Mouse (Mus musculus) forebrain, embryonic 16.5 days (tissue): Measurements from ENCODE around the gene Rai14. TPM values are rescaled to one million over a fixed set of nuclear protein-coding genes. Genes with fewer than 3 reads are reported as not detected.

Experiments
- ATAC-seq: fragments of 200-750 bp; cut with Nextera tagmentation; 2 replicates; pipeline ENCODE4 v1.8.0; 2017; ENCODE audit warnings: mild to moderate bottlenecking, moderate library complexity
- H3K27ac ChIP-seq: fragments of 300-500 bp; sonication (generic); 2 replicates; pipeline ENCODE4 v1.5.1; 2014; ENCODE audit warnings: low read length, control low read depth
- H3K27me3 ChIP-seq: fragments of 300-500 bp; sonication (generic); replicated peaks from 2 replicates; pipeline ENCODE4 v1.6.1; 2014; ENCODE audit warnings: low read length; ENCODE audit not compliant: control insufficient read depth, insufficient read depth
- H3K36me3 ChIP-seq: fragments of 300-500 bp; sonication (generic); 2 replicates; pipeline ENCODE4 v1.6.1; 2014; ENCODE audit not compliant: control insufficient read depth, insufficient read depth
- H3K4me1 ChIP-seq: fragments of 300-500 bp; sonication (generic); replicated peaks from 2 replicates; pipeline ENCODE4 v1.6.1; 2014; ENCODE audit warnings: low read length; ENCODE audit not compliant: control insufficient read depth, insufficient read depth
- H3K4me2 ChIP-seq: fragments of 300-500 bp; sonication (generic); 2 replicates; pipeline ENCODE4 v1.6.1; 2014; ENCODE audit warnings: mild to moderate bottlenecking, low read length, control low read depth
- H3K4me3 ChIP-seq: fragments of 300-500 bp; sonication (generic); replicated peaks from 2 replicates; pipeline ENCODE4 v1.5.1; 2014; ENCODE audit warnings: mild to moderate bottlenecking, low read length, control low read depth
- H3K9ac ChIP-seq: fragments of 300-500 bp; sonication (generic); replicated peaks from 2 replicates; pipeline ENCODE4 v1.6.1; 2014; ENCODE audit warnings: low read depth, low read length, control low read depth
- H3K9me3 ChIP-seq: fragments of 300-500 bp; sonication (generic); 2 replicates; pipeline ENCODE4 v1.6.1; 2016; ENCODE audit warnings: low read length; ENCODE audit not compliant: control insufficient read depth
- WGBS: fragments of 180-500 bp; shearing (Covaris S2); extraction: QIAGEN DNeasy Blood & Tissue Kit; methylation state at CpG from one replicate; pipeline ENCODE4 v1.1.7; 2014; 5-methylcytosine and 5-hydroxymethylcytosine counted together
- polyA plus RNA-seq: library from polyadenylated mRNA; unstranded; fragments of >200 nt; fragmentation: Nextera tagmentation; extraction: Ambion mirVana; gene quantifications from 2 replicates; pipeline ENCODE4 v1.2.1, GENCODE M21; 2015

The Rai14 gene
- polyA plus RNA-seq, 1 experiment from 2014 or later, result 33.3 TPM

GRCm38 (mm10) chr15:10724857-10725256, 10.4 kb upstream of the Rai14 start:
- no peak overlapping the region for H3K4me2 ChIP-seq
- H3K36me3 ChIP-seq, result no peaks in the 10 kb centered on the region
- 72% methylated on average over 3 of the region's 3 CpGs for WGBS
- no peaks in the 10 kb centered on the region for H3K27me3 ChIP-seq
- no peak overlapping the region for H3K4me3 ChIP-seq
- no peaks in the 10 kb centered on the region for H3K4me1 ChIP-seq
- no peak overlapping the region for H3K9ac ChIP-seq
- no peak for ATAC-seq
- no peak overlapping the region for H3K27ac ChIP-seq
- no peaks in the 10 kb centered on the region for H3K9me3 ChIP-seq

GRCm38 (mm10) chr15:10723507-10723906, 9.1 kb upstream of the Rai14 start:
- Histone ChIP-seq H3K9me3 (no peaks in the 10 kb centered on the region), H3K27me3 (no peaks in the 10 kb centered on the region), H3K4me2 (no peak overlapping the region), H3K36me3 (no peaks in the 10 kb centered on the region), H3K4me3 (no peak overlapping the region), H3K9ac (no peak overlapping the region), H3K4me1 (no peaks in the 10 kb centered on the region), H3K27ac (no peak overlapping the region)
- no peak for ATAC-seq
- WGBS, result 54% methylated on average over 1 of the region's 1 CpGs

- 48% methylated on average over 12 of the region's 12 CpGs for WGBS
- no peaks in the 10 kb centered on the region for H3K9me3 ChIP-seq
- H3K36me3 ChIP-seq, result no peaks in the 10 kb centered on the region
- H3K9ac ChIP-seq, result no peak overlapping the region
- no peaks in the 10 kb centered on the region for H3K4me1 ChIP-seq
- no peak overlapping the region for H3K27ac ChIP-seq
- H3K27me3 ChIP-seq, result no peaks in the 10 kb centered on the region
- no peak for ATAC-seq
- H3K4me3 ChIP-seq, result no peak overlapping the region
- H3K4me2 ChIP-seq, result no peak overlapping the region
Measured at GRCm38 (mm10) chr15:10722629-10723339, 8.4 kb upstream of the Rai14 start.

- no peaks in the 10 kb centered on the region for H3K36me3 ChIP-seq
- H3K4me2 ChIP-seq, result no peak overlapping the region
- no peak overlapping the region for H3K9ac ChIP-seq
- H3K27ac ChIP-seq, result no peak overlapping the region
- H3K4me3 ChIP-seq, result no peak overlapping the region
- no peak for ATAC-seq
- H3K4me1 ChIP-seq, result no peaks in the 10 kb centered on the region
- WGBS, result 91% methylated on average over 11 of the region's 11 CpGs
- no peaks in the 10 kb centered on the region for H3K27me3 ChIP-seq
- no peaks in the 10 kb centered on the region for H3K9me3 ChIP-seq
Measured at GRCm38 (mm10) chr15:10721259-10721781, 6.9 kb upstream of the Rai14 start.

- Histone ChIP-seq H3K4me1 (no peaks in the 10 kb centered on the region), H3K27ac (no peak overlapping the region), H3K4me3 (no peak overlapping the region), H3K27me3 (no peaks in the 10 kb centered on the region), H3K4me2 (no peak overlapping the region), H3K36me3 (no peaks in the 10 kb centered on the region), H3K9me3 (no peaks in the 10 kb centered on the region), H3K9ac (no peak overlapping the region)
- ATAC-seq, result no peak
- WGBS, result 81% methylated on average over 8 of the region's 8 CpGs
Measured at GRCm38 (mm10) chr15:10720671-10721070, 6.2 kb upstream of the Rai14 start.

GRCm38 (mm10) chr15:10720188-10720587, 5.8 kb upstream of the Rai14 start:
- H3K4me1 ChIP-seq, result peaks cover under 1% of the 10 kb centered on the region; the same call in 1 of the 2 replicates
- no peak overlapping the region for H3K4me3 ChIP-seq
- no peaks in the 10 kb centered on the region for H3K36me3 ChIP-seq
- H3K27ac ChIP-seq, result no peak overlapping the region
- H3K9ac ChIP-seq, result no peak overlapping the region
- WGBS, result 93% methylated on average over 11 of the region's 11 CpGs
- H3K27me3 ChIP-seq, result no peaks in the 10 kb centered on the region
- no peak overlapping the region for H3K4me2 ChIP-seq
- ATAC-seq, result no peak
- no peaks in the 10 kb centered on the region for H3K9me3 ChIP-seq

GRCm38 (mm10) chr15:10719511-10719910, 5.1 kb upstream of the Rai14 start:
- no peak overlapping the region for H3K4me2 ChIP-seq
- no peaks in the 10 kb centered on the region for H3K9me3 ChIP-seq
- no peak overlapping the region for H3K4me3 ChIP-seq
- H3K27me3 ChIP-seq, result no peaks in the 10 kb centered on the region
- no peak for ATAC-seq
- 83% methylated on average over 3 of the region's 3 CpGs for WGBS
- no peaks in the 10 kb centered on the region for H3K36me3 ChIP-seq
- H3K27ac ChIP-seq, result no peak overlapping the region
- H3K4me1 ChIP-seq, result peaks cover 3% of the 10 kb centered on the region; the same call in 1 of the 2 replicates
- no peak overlapping the region for H3K9ac ChIP-seq

- Histone ChIP-seq H3K9ac (no peak overlapping the region), H3K4me2 (no peak overlapping the region), H3K4me1 (peaks cover 3% of the 10 kb centered on the region), H3K27ac (no peak overlapping the region), H3K9me3 (no peaks in the 10 kb centered on the region), H3K36me3 (no peaks in the 10 kb centered on the region), H3K27me3 (no peaks in the 10 kb centered on the region), H3K4me3 (no peak overlapping the region)
- no peak for ATAC-seq
- WGBS, result 80% methylated on average over 10 of the region's 10 CpGs
Measured at GRCm38 (mm10) chr15:10718763-10719162, 4.3 kb upstream of the Rai14 start.

GRCm38 (mm10) chr15:10717284-10717683, 2.9 kb upstream of the Rai14 start:
- Histone ChIP-seq H3K27me3 (no peaks in the 10 kb centered on the region), H3K36me3 (no peaks in the 10 kb centered on the region), H3K4me2 (no peak overlapping the region), H3K27ac (no peak overlapping the region), H3K9me3 (no peaks in the 10 kb centered on the region), H3K4me3 (no peak overlapping the region), H3K4me1 (peaks cover 15% of the 10 kb centered on the region), H3K9ac (no peak overlapping the region)
- WGBS, result 97% methylated on average over 1 of the region's 1 CpGs
- no peak for ATAC-seq
